8 mouse cellular contexts compared by ENCODE assay signal in the genomic region with DNA sequence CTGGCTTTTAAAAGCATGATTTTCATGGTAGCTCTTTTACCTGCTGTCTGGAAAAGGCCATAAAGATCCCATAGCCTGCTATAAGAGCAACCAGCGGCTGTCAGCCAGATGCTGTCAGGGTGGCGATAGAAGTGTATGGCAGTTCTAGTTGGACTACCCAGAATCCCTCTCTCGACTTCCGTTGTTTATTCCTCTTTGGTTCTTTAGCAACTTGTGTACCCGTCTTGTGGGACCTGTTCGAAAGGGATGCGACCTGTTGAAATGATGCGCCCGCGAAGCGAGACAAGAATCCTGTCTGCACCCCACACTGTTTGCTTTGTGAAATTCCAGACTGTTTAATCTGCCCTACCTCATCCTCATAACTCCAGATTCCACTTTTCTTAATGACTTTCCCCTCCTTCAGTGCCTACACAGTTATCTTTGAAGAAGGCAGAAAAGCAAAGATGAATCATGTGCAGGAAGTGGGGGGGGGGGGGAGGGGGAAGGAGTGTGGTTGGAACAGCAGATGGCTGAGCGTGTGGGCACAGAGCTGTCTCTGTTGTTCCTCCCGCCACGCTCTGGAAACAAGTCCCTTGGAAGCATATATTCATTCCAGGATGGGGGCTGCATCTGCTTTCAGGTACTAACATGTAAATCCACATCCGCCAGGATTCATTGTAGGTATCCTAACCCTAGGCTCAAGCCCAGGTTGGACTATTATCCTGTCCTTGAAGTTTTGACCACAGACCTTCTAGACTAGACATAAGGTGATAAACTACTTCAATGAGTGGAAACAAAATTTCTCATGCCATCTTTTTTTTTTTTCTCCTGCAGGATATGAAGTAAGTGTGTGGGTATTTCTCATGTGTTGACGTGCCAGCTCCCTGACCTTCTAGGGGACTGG. TPM values are rescaled to one million over a fixed set of nuclear protein-coding genes. Genes with fewer than 3 reads are reported as not detected.
DNase-seq lines count a peak whose midpoint lies in the region; ATAC-seq and TF ChIP-seq lines count a peak whose summit lies in the region.

No protein-coding gene starts in this region.

- H3K4me1 ChIP-seq in spleen, adult 2 months (ENCODE audit: control insufficient read depth, insufficient read depth, insufficient read length): peaks cover 8% of the 10 kb centered on the region; the same call in 1 of the 2 replicates
- 0 out of 2 replicates have a peak, but pooled peaks cover 5% of the 10 kb centered on the region for H3K4me1 ChIP-seq in midbrain, embryonic 13.5 days (replicated peaks)

- H3K4me2 ChIP-seq in midbrain, embryonic 13.5 days (replicated peaks): no peak overlapping the region

- H3K9me3 ChIP-seq in midbrain, embryonic 13.5 days: no peaks in the 10 kb centered on the region

- no peak for TF ChIP-seq CTCF in spleen, adult 2 months (IDR thresholded peaks at IDR 0.05; ENCODE audit: extremely low read depth, insufficient read depth, insufficient read length, insufficient replicate concordance)

- TF ChIP-seq POLR2A in spleen, adult 2 months (IDR thresholded peaks at IDR 0.05; ENCODE audit: low read depth, low read length): no peak

- DNase-seq in embryo, embryonic 11 days: peak; percentile 56
- no peak for DNase-seq in embryo, embryonic 9.5 days (ENCODE audit: extremely low spot score)
- DNase-seq in spleen, adult 2 months (ENCODE audit: low read depth in 1 of 2, low spot score in 2 of 2): no peak
- no peak for DNase-seq in spleen, postnatal 4 days (ENCODE audit: low spot score in 2 of 2)
- DNase-seq in layer of hippocampus, adult 8-10 months (ENCODE audit: low spot score in 2 of 2): peak; percentile 34 to 60
- peak; percentile 91 for DNase-seq in naive thymus-derived CD4-positive, alpha-beta T cell, adult 2 months (ENCODE audit: low read depth)
- DNase-seq in gastrocnemius, postnatal 25 days: no peak

- H3K27ac ChIP-seq in spleen, adult 2 months (ENCODE audit: insufficient read depth, low read length): peak overlapping the region; percentile 69
- no peak overlapping the region for H3K27ac ChIP-seq in midbrain, embryonic 13.5 days

- H3K4me3 ChIP-seq in spleen, adult 2 months (ENCODE audit: extremely low read depth, insufficient read depth, insufficient read length): peak overlapping the region; percentile 16; the same call in 1 of the 2 replicates
- H3K4me3 ChIP-seq in midbrain, embryonic 13.5 days (replicated peaks): no peak overlapping the region

- no peak overlapping the region for H3K9ac ChIP-seq in midbrain, embryonic 13.5 days (replicated peaks)

- H3K27me3 ChIP-seq in spleen, adult 2 months (ENCODE audit: control insufficient read depth, insufficient read depth, low read length): no peaks in the 10 kb centered on the region
- H3K27me3 ChIP-seq in midbrain, embryonic 13.5 days: no peaks in the 10 kb centered on the region

- H3K36me3 ChIP-seq in spleen, adult 2 months (ENCODE audit: control insufficient read depth, insufficient read depth, low read length): no peaks in the 10 kb centered on the region
- H3K36me3 ChIP-seq in midbrain, embryonic 13.5 days: no peaks in the 10 kb centered on the region

- no peak for ATAC-seq in midbrain, embryonic 13.5 days

- 23% methylated on average over 16 of the region's 16 CpGs for WGBS in spleen, adult 2 months
- WGBS in midbrain, embryonic 13.5 days: 87% methylated on average over 16 of the region's 16 CpGs

RNA-seq across cellular contexts. Expression of a gene that starts 21.0 kb away (rescaled TPM):
- 30.8 and 49.1 TPM in 2 replicates for polyA plus RNA-seq in spleen, adult 2 months (2012; rRNA removed)
- total RNA-seq in layer of hippocampus, adult 8-10 months (2022): 10 to 100 TPM; 61.1 to 93.4 (median 75.2) TPM
- 21.8 and 26.5 TPM in 2 replicates for polyA plus RNA-seq in midbrain, embryonic 13.5 days (2015; fragmentation: Nextera tagmentation; extraction: Ambion mirVana)
- total RNA-seq in gastrocnemius, postnatal 25 days (2021): 10 to 100 TPM; 17.9 to 21.9 TPM

Comparison
In these comparisons a context has a peak if more than half of its experiments do, and no peak if none do; other contexts are left out.
1. DNase-seq: peak in embryo, embryonic 11 days (single experiment), layer of hippocampus, adult 8-10 months (2 of 2) and naive thymus-derived CD4-positive, alpha-beta T cell, adult 2 months (single experiment); none in embryo, embryonic 9.5 days (single experiment), spleen, adult 2 months (0 of 2), spleen, postnatal 4 days (0 of 2) and gastrocnemius, postnatal 25 days (single experiment).